Mouse (Mus musculus) inflammation-experienced regulatory T-cells, adult 16 weeks (primary cell): ENCODE measurements around the gene Trpv4. TPM values are rescaled to one million over a fixed set of nuclear protein-coding genes. Genes with fewer than 3 reads are reported as not detected.

ENCODE experiments used
- polyA plus RNA-seq: library from polyadenylated mRNA; unstranded; fragments of 100-300 nt; shearing (Covaris generic); gene quantifications from one replicate; pipeline ENCODE4 v1.2.1, GENCODE M21; 2017

Trpv4 gene
- polyA plus RNA-seq = 1.0 TPM

DNA sequence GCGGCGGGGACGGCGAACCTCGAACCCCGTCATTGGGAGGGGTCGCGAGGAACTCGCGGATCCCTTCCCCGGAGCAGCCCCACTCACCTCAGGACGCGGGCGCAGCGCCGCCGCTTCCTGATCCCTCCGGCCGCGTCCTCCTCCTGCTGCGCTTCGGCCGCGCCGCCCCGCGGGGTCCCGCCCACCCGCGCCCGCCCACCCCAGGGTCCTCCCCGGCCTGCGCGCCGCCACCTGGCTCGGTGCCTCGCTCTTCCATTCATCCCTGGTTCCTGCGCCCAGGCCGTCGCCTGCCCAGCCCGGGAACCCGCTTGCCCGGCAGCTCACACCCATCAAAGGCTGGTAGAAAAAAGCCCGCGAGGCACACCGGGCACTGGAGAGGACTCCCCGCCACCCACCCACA is at the start of gene Trpv4:
Gene Trpv4, minus strand, starts transcription at position 167 of the 400 bp plus-strand sequence.

DNA sequence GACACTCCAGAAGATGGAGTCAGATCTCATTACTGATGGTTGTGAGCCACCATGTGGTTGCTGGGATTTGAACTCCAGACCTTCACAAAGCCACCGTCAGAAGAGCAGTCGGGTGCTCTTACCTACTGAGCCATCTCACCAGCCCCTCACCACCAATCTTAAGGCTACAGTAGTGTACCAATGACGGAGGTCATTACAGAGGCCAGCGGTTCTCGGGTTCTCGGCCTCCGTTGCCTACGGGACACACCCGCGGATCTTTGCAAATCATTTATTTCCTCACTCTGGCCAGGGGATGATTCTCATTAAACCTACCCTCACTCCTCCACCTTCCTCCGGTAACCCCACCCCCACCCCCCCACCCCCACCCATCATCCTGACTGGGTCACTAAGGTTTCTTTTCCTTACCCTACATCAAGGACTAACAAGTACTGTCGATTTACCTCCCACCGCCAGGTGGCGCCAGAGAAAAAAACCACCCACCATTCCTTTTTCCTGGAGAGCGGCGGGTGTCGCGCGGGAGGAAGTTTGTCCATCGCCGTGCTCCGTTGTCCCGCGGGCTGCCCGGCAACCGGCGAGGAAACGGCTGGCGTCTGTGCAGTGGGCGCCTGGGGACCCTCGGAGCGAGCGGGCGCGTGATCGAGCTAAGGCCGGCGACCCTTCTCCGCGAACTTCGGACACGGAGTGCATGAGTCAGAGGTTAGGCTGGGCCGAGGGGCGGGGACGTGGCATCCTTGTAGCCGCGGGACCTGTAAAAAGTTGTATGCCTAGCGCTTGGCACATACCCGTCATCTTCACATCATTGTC is 49.2 kb upstream of the Trpv4 start, which contains the start of gene Tchp:
Gene Tchp, plus strand, starts transcription at position 496 of the 804 bp plus-strand sequence.

DNA sequence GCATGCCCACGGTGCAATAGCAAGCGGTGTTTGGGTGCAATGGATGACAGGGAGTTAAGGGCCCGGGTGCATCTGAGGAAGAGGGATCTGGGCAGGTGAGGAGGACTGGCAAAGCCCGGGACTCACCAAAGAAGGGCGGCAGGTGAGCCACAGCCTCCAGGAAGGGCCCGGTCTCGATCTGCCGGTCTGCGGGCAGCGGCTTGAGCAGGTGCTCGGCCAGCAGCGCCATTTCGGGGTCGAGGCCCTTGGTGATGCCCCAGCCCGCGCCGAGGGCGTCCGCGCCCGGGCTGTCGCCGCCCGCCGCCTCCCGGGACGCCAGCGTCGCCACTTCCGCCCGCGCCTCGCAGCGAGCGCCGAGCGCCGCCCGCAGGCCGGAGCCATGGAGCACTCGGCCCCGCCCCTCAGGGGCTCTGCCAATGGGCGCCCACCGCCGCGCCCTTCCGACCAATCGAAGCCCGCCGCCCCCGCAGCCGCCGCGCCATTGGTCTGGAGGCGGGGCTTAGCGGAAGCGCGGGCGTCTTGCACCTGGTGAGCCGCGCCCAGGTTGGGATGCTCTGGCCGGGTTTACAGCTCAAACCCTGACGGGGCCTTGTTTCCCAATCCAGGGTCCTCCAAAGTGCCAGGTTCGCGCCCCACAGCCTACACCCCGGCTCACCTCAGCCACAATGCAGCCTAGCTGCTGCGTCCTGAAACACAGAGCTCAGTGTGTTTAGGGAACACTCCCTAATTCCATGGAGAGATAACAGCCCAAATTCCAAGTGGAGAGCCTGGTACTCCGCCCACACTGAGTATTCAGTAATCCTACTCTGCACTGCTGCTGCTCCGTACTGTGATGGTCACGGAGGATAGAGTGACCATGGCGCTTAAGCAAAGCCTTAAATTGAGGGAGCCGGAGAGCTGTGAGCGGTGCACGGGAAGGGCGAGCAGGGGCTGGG is 32.7 kb upstream of the Trpv4 start, which contains the start of gene Gltp:
Gene Gltp, minus strand, starts transcription at position 352 of the 935 bp plus-strand sequence.

Other genes with a start within 250 kb of the Trpv4 start
- 13.8 TPM for gene Mmab, start 214.4 kb downstream of the Trpv4 start, polyA plus RNA-seq
- gene Mvk, start 214.2 kb downstream of the Trpv4 start, polyA plus RNA-seq = 11.6 TPM
- not detected for gene Fam222a, start 90.4 kb downstream of the Trpv4 start, polyA plus RNA-seq
- 259 TPM for gene Gltp, start 32.6 kb upstream of the Trpv4 start, polyA plus RNA-seq
- gene Tchp, start 49.3 kb upstream of the Trpv4 start, polyA plus RNA-seq = 26.7 TPM
- 12.2 TPM for gene Ankrd13a, start 116.3 kb upstream of the Trpv4 start, polyA plus RNA-seq
- 130 TPM for gene Git2, start 117.1 kb upstream of the Trpv4 start, polyA plus RNA-seq
- gene 1500011B03Rik, start 165.0 kb upstream of the Trpv4 start, polyA plus RNA-seq = 77.5 TPM
- gene 4930519G04Rik, start 195.2 kb upstream of the Trpv4 start, polyA plus RNA-seq = not detected
- not detected for gene Gm9936, start 200.3 kb upstream of the Trpv4 start, polyA plus RNA-seq
- gene Oasl2, start 238.5 kb upstream of the Trpv4 start, polyA plus RNA-seq = 12.2 TPM